Mouse (Mus musculus) left cerebral cortex, postnatal 4 days (tissue): ENCODE measurements around the gene Vmn1r127. TPM values are rescaled to one million over a fixed set of nuclear protein-coding genes. Genes with fewer than 3 reads are reported as not detected.
"Not testable (repeated sequence)": the region's sequence is repeated elsewhere in the genome, so short reads cannot be mapped to it uniquely, and the experiment has no call there.

Source experiments
- DNase-seq: peaks from one replicate; pipeline ENCODE4 v3.0.0-alpha.2; 2022
- intact Hi-C: fragments of 180-260 bp; cut with DNase I; formaldehyde crosslinking; loops from one replicate; pipeline ENCODE4 v1.15.1; 2025
- total RNA-seq, 2 experiments: library from RNA; stranded (reverse); gene quantifications; 2 replicates each; pipeline ENCODE4 v1.2.3; 2021

Gene Vmn1r127
- not detected for total RNA-seq

GRCm38 (mm10) chr7:21319761-21320160, at the start of gene Vmn1r127:
Gene Vmn1r127, minus strand, starts transcription at chr7:21319861.
- DNase-seq, intact Hi-C loops: not testable (repeated sequence)

- DNase-seq, intact Hi-C loops: not testable (repeated sequence)
Measured at GRCm38 (mm10) chr7:21361191-21361590, 41.5 kb upstream of the Vmn1r127 start, which contains the start of gene Vmn1r129. Gene Vmn1r129, minus strand, starts transcription at chr7:21361291.

GRCm38 (mm10) chr7:21349073-21349472, 29.4 kb upstream of the Vmn1r127 start, which contains the start of gene Vmn1r128:
Gene Vmn1r128, plus strand, starts transcription at chr7:21349373.
- intact Hi-C loops, DNase-seq: not testable (repeated sequence)

- DNase-seq, intact Hi-C loops: not testable (repeated sequence)
Measured at GRCm38 (mm10) chr7:21301367-21301766, 18.3 kb downstream of the Vmn1r127 start, which contains the start of gene Vmn1r126. Gene Vmn1r126, minus strand, starts transcription at chr7:21301467.

GRCm38 (mm10) chr7:21271879-21272278, 47.8 kb downstream of the Vmn1r127 start, which contains the start of gene Vmn1r125:
Gene Vmn1r125, plus strand, starts transcription at chr7:21272179.
- intact Hi-C loops, DNase-seq: not testable (repeated sequence)

Other genes with a start within 250 kb of the Vmn1r127 start
- not detected for gene Vmn1r121, start 221.3 kb downstream of the Vmn1r127 start, total RNA-seq
- not detected for gene Vmn1r122, start 185.7 kb downstream of the Vmn1r127 start, total RNA-seq
- gene Vmn1r123, start 157.7 kb downstream of the Vmn1r127 start, total RNA-seq, result not detected
- gene Gm5157, start 129.4 kb downstream of the Vmn1r127 start, total RNA-seq, result not detected
- not detected for gene Vmn1r124, start 59.2 kb downstream of the Vmn1r127 start, total RNA-seq
- not detected for gene Vmn1r125, start 47.7 kb downstream of the Vmn1r127 start, total RNA-seq
- not detected for gene Vmn1r126, start 18.4 kb downstream of the Vmn1r127 start, total RNA-seq
- not detected for gene Vmn1r128, start 29.5 kb upstream of the Vmn1r127 start, total RNA-seq
- not detected for gene Vmn1r129, start 41.4 kb upstream of the Vmn1r127 start, total RNA-seq
- gene Gm6882, start 112.9 kb upstream of the Vmn1r127 start, total RNA-seq, result not detected
- not detected for gene Vmn1r130, start 191.9 kb upstream of the Vmn1r127 start, total RNA-seq
- not detected for gene Vmn1r131, start 226.2 kb upstream of the Vmn1r127 start, total RNA-seq